Mouse (Mus musculus) heart, embryonic 16.5 days (tissue): ENCODE measurements around the gene Camk1. TPM values are rescaled to one million over a fixed set of nuclear protein-coding genes. Genes with fewer than 3 reads are reported as not detected.

ENCODE experiments used
- ATAC-seq: fragments of 200-750 bp; cut with Nextera tagmentation; replicated peaks from 2 replicates; pipeline ENCODE4 v1.8.0; 2017; ENCODE audit warnings: moderate number of reproducible peaks; ENCODE audit not compliant: insufficient read depth, low FRiP score; ENCODE audit errors: extremely low read depth
- H3K27ac ChIP-seq: fragments of 300-500 bp; sonication (generic); 2 replicates; pipeline ENCODE4 v1.5.1; 2014; ENCODE audit warnings: mild to moderate bottlenecking, low read length, control low read depth, moderate library complexity
- H3K27me3 ChIP-seq: fragments of 300-500 bp; sonication (generic); 2 replicates; pipeline ENCODE4 v1.6.1; 2014; ENCODE audit warnings: low read length, mixed read lengths; ENCODE audit not compliant: control insufficient read depth, insufficient read depth
- H3K36me3 ChIP-seq: fragments of 300-500 bp; sonication (generic); 2 replicates; pipeline ENCODE4 v1.6.1; 2014; ENCODE audit not compliant: control insufficient read depth, insufficient read depth
- H3K4me1 ChIP-seq: fragments of 300-500 bp; sonication (generic); 2 replicates; pipeline ENCODE4 v1.6.1; 2014; ENCODE audit warnings: low read length, mixed read lengths; ENCODE audit not compliant: control insufficient read depth, insufficient read depth
- H3K4me2 ChIP-seq: fragments of 300-500 bp; sonication (generic); 2 replicates; pipeline ENCODE4 v1.6.1; 2014; ENCODE audit warnings: low read depth, mild to moderate bottlenecking, control low read depth, low read length
- H3K4me3 ChIP-seq: fragments of 300-500 bp; sonication (generic); 2 replicates; pipeline ENCODE4 v1.5.1; 2014; ENCODE audit warnings: mild to moderate bottlenecking, control low read depth, low read length
- H3K9ac ChIP-seq: fragments of 300-500 bp; sonication (generic); 2 replicates; pipeline ENCODE4 v1.6.1; 2014; ENCODE audit warnings: low read length, control low read depth
- H3K9me3 ChIP-seq: fragments of 300-500 bp; sonication (generic); replicated peaks from 2 replicates; pipeline ENCODE4 v1.6.1; 2016; ENCODE audit warnings: low read length; ENCODE audit not compliant: control insufficient read depth
- WGBS: fragments of 180-500 bp; shearing (Covaris S2); extraction: QIAGEN DNeasy Blood & Tissue Kit; methylation state at CpG from one replicate; pipeline ENCODE4 v1.1.7; 2014; 5-methylcytosine and 5-hydroxymethylcytosine counted together
- polyA plus RNA-seq: library from polyadenylated mRNA; unstranded; fragments of >200 nt; fragmentation: Nextera tagmentation; extraction: Ambion mirVana; gene quantifications from 2 replicates; pipeline ENCODE4 v1.2.1, GENCODE M21; 2015

The Camk1 gene
- polyA plus RNA-seq, 1 experiment from 2014 or later = 117 TPM

- peak overlapping the region; percentile 94 for H3K4me2 ChIP-seq
- H3K9ac ChIP-seq = peak overlapping the region; percentile 98
- ATAC-seq = peak; percentile 97
- under 1% methylated on average over 45 of the region's 50 CpGs for WGBS
- peak overlapping the region; percentile 96 for H3K4me3 ChIP-seq
- H3K27me3 ChIP-seq = no peaks in the 10 kb centered on the region
- peaks cover 17% of the 10 kb centered on the region for H3K4me1 ChIP-seq
- H3K27ac ChIP-seq = peak overlapping the region; percentile 99
- H3K36me3 ChIP-seq = peaks cover 8% of the 10 kb centered on the region
- H3K9me3 ChIP-seq = no peaks in the 10 kb centered on the region
Measured at GRCm38 (mm10) chr6:113306322-113306985, 37.3 kb downstream of the Camk1 start.

DNA sequence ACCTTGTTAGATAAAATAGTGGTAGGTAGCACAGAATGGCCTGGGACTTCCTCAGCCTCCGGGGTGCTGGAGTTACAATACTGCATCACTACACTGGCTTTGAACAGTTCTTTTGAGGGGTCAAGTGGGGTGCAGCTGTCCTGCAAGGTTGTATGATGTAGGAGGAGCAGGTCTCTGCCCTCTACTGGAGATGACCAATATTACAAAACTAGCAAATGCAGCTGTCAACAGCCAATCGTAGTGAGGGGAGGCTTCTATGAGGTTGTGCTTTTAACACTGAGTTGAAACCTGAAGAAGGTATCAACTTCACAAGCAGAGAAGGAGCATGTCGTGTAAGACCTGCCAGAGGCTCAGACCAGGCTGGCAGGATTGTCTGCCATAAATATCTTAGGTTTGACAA, 41.5 kb downstream of the Camk1 start:
- Histone ChIP-seq H3K9ac (no peak overlapping the region), H3K27me3 (no peaks in the 10 kb centered on the region), H3K36me3 (no peaks in the 10 kb centered on the region), H3K27ac (no peak overlapping the region), H3K9me3 (no peaks in the 10 kb centered on the region), H3K4me1 (peaks cover 4% of the 10 kb centered on the region), H3K4me3 (no peak overlapping the region), H3K4me2 (no peak overlapping the region)
- no peak for ATAC-seq
- 15% methylated on average over 3 of the region's 3 CpGs for WGBS

- Histone ChIP-seq H3K9me3 (no peaks in the 10 kb centered on the region), H3K9ac (no peak overlapping the region), H3K27me3 (no peaks in the 10 kb centered on the region), H3K36me3 (no peaks in the 10 kb centered on the region), H3K27ac (no peak overlapping the region), H3K4me3 (no peak overlapping the region), H3K4me2 (no peak overlapping the region), H3K4me1 (peaks cover 4% of the 10 kb centered on the region)
- WGBS = 73% methylated on average over 5 of the region's 5 CpGs
- ATAC-seq = no peak
Measured at GRCm38 (mm10) chr6:113301350-113301749, 42.4 kb downstream of the Camk1 start.

DNA sequence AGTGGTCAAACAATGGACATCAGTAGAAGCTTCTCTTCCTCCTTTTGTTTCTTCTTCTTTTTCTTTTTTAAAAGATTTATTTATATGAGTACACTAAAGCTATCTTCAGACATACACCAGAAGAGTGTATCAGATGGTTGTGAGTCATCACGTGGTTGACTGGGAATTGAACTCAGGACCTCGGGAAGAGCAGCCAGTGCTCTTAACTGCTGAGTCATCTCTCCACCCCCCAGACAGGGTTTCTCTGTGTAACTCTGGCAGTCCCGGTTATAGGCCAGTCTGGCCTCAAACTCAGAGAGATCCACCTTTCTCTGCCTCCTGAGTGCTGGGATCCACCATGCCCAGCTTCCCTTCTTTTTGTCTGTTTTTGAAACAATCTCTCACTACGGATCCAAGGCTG, 47.1 kb downstream of the Camk1 start:
- no peaks in the 10 kb centered on the region for H3K9me3 ChIP-seq
- 54% methylated on average over 4 of the region's 4 CpGs for WGBS
- no peak overlapping the region for H3K4me3 ChIP-seq
- no peaks in the 10 kb centered on the region for H3K36me3 ChIP-seq
- H3K27ac ChIP-seq = no peak overlapping the region
- no peaks in the 10 kb centered on the region for H3K27me3 ChIP-seq
- H3K4me1 ChIP-seq = no peaks in the 10 kb centered on the region
- no peak overlapping the region for H3K9ac ChIP-seq
- H3K4me2 ChIP-seq = no peak overlapping the region
- ATAC-seq = no peak

DNA sequence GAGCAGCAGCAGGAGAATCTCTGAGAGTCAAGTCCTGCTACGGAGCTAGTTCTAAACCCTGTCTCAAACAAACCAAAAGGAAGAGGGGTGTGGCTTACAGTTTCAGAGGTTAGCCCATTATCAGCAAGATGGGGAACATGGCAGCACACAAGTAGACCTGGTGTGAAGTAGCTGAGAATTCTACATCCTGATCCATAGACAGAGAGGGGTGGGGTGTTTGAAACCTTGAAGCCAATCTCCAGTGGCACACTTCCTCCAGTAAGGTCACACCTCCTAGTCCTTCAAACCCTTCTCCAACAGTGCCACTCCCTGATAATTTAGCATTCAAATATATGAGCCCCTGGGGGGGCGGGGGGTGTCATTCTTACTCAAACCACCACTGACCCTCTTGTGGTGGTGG, 47.7 kb downstream of the Camk1 start:
- H3K9me3 ChIP-seq = no peaks in the 10 kb centered on the region
- WGBS = 69% methylated on average over 2 of the region's 2 CpGs
- no peaks in the 10 kb centered on the region for H3K4me1 ChIP-seq
- no peak overlapping the region for H3K4me2 ChIP-seq
- no peak overlapping the region for H3K27ac ChIP-seq
- H3K36me3 ChIP-seq = no peaks in the 10 kb centered on the region
- no peak overlapping the region for H3K9ac ChIP-seq
- H3K4me3 ChIP-seq = no peak overlapping the region
- ATAC-seq = no peak
- H3K27me3 ChIP-seq = no peaks in the 10 kb centered on the region

- no peak overlapping the region for H3K4me3 ChIP-seq
- H3K27me3 ChIP-seq = no peaks in the 10 kb centered on the region
- 37% methylated on average over 5 of the region's 5 CpGs for WGBS
- no peak overlapping the region for H3K9ac ChIP-seq
- H3K36me3 ChIP-seq = no peaks in the 10 kb centered on the region
- H3K9me3 ChIP-seq = no peaks in the 10 kb centered on the region
- no peak overlapping the region for H3K27ac ChIP-seq
- H3K4me2 ChIP-seq = no peak overlapping the region
- no peak for ATAC-seq
- no peaks in the 10 kb centered on the region for H3K4me1 ChIP-seq
Measured at GRCm38 (mm10) chr6:113292938-113293337, 50.8 kb downstream of the Camk1 start.

DNA sequence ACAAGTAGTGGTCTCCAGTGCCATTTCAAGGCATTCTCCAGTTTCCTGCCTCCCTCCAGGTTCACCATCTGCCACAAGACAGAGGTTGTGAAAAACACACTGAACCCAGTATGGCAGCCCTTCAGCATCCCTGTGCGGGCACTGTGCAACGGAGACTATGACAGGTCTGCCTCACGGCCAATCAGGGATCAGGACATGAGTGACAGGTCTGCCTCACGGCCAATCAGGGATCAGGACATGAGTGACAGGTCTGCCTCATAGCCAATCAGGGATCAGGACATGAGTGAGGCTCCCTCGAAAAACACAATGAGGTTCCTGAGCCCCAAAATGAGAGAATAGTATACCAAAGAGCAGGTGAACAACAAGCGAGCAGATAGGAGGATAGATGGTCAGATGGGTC, 53.4 kb downstream of the Camk1 start:
- H3K4me3 ChIP-seq = no peak overlapping the region

DNA sequence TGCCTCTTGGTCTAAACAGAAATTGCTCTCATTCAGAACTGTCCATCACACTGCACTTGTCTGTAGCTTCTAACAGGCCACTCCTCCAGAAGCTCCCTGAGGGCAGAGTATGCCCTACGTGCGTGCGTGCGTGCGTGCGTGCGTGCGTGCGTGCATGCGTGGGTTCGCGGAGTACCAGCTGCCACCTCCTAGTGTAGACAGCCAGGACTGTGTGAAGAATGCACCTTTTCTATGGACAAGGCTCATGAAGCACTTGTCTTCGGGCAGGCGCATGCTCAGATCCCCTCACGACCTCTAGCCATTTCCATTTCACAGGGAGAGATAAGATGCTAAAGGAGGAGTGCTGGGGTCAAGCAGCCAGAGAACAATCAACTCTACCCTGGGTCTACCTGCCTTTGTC, 54.4 kb downstream of the Camk1 start:
- Histone ChIP-seq H3K27me3 (peaks cover 10% of the 10 kb centered on the region), H3K9me3 (no peaks in the 10 kb centered on the region), H3K4me3 (no peak overlapping the region), H3K36me3 (no peaks in the 10 kb centered on the region), H3K27ac (no peak overlapping the region), H3K4me2 (no peak overlapping the region), H3K4me1 (no peaks in the 10 kb centered on the region), H3K9ac (no peak overlapping the region)
- no peak for ATAC-seq
- 83% methylated on average over 15 of the region's 15 CpGs for WGBS

More for the DNA sequence above, 53.4 kb downstream of the Camk1 start:
- Histone ChIP-seq H3K36me3 (no peaks in the 10 kb centered on the region), H3K27ac (no peak overlapping the region), H3K9ac (no peak overlapping the region), H3K9me3 (no peaks in the 10 kb centered on the region), H3K27me3 (peaks cover under 1% of the 10 kb centered on the region; the same call in 1 of the 2 replicates), H3K4me1 (no peaks in the 10 kb centered on the region), H3K4me2 (no peak overlapping the region)
- no peak for ATAC-seq
- WGBS = 68% methylated on average over 6 of the region's 6 CpGs

DNA sequence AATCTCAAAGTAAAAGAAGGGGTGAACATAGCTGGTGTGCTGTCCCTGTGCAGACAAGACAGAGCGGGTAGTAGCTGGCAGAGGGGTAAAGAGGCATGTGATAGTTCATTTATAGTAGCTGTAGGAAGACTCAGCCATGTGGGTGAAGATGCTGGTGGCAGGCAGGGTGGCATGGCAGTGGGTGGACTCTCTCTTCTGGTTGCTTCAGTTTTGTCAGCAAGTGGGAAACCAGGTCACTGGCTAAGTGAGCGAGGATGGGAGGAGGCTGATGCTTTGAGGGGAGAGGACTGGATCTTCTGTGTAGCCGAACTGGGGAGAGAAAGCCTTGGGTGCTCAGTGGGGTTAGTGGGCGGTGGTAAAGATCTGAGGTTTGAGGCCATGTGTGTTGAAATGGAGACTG, 56.5 kb downstream of the Camk1 start:
- no peak overlapping the region for H3K4me2 ChIP-seq
- H3K36me3 ChIP-seq = no peaks in the 10 kb centered on the region
- ATAC-seq = no peak
- peaks cover 29% of the 10 kb centered on the region for H3K27me3 ChIP-seq
- H3K27ac ChIP-seq = no peak overlapping the region
- no peak overlapping the region for H3K9ac ChIP-seq
- 57% methylated on average over 4 of the region's 4 CpGs for WGBS
- no peaks in the 10 kb centered on the region for H3K9me3 ChIP-seq
- H3K4me3 ChIP-seq = no peak overlapping the region
- no peaks in the 10 kb centered on the region for H3K4me1 ChIP-seq
